Mouse (Mus musculus) CH12.LX (cell line): ENCODE data around the gene Pde8a. TPM values are rescaled to one million over a fixed set of nuclear protein-coding genes. Genes with fewer than 3 reads are reported as not detected.

Experiments
- DNase-seq: peaks from one replicate; pipeline ENCODE4 v3.0.0-alpha.2; 2013; ENCODE audit errors: extremely low read depth
- H3K27ac ChIP-seq: 2 replicates; pipeline ENCODE4 v1.5.1; 2012; ENCODE audit warnings: low read depth, mild to moderate bottlenecking, control low read depth, moderate library complexity; ENCODE audit not compliant: insufficient read depth
- H3K27me3 ChIP-seq: replicated peaks from 2 replicates; pipeline ENCODE3; 2012; ENCODE audit warnings: inconsistent platforms
- H3K36me3 ChIP-seq, 2 experiments: replicated peaks in 1 of 2; 2 replicates each; pipeline versions ENCODE3 to v1.6.1; 2012; ENCODE audit warnings: inconsistent platforms in 1 of 2, low read length in 1 of 2, mild to moderate bottlenecking in 1 of 2, mixed read lengths in 1 of 2, moderate library complexity in 1 of 2; ENCODE audit not compliant: control insufficient read depth in 1 of 2, insufficient read depth in 1 of 2
- H3K4me1 ChIP-seq, 2 experiments: 2 replicates each; pipeline ENCODE4 v1.6.1; 2012; ENCODE audit warnings: inconsistent platforms in 1 of 2, moderate library complexity in 1 of 2; ENCODE audit not compliant: insufficient read depth in 2 of 2, control insufficient read depth in 1 of 2
- H3K4me2 ChIP-seq: 2 replicates; pipeline ENCODE4 v1.6.1; 2012; ENCODE audit warnings: low read depth, mild to moderate bottlenecking, control low read depth; ENCODE audit not compliant: poor library complexity, insufficient read depth, severe bottlenecking
- H3K4me3 ChIP-seq, 3 experiments: fragments of 150-350 bp in 1 of 3; sonication (generic) in 1 of 3; replicated peaks in 1 of 3; 2 replicates each; pipeline versions ENCODE3 to v1.5.1; 2011 to 2012; ENCODE audit warnings: low read depth in 2 of 3, low read length in 2 of 3, mild to moderate bottlenecking in 2 of 3, moderate library complexity in 2 of 3, control low read depth in 1 of 3, improper control_type of control experiment in 1 of 3, inconsistent platforms in 1 of 3, mixed read lengths in 1 of 3; ENCODE audit not compliant: poor library complexity in 1 of 3
- H3K79me2 ChIP-seq: replicated peaks from 2 replicates; pipeline ENCODE4 v1.6.1; 2012; ENCODE audit warnings: mild to moderate bottlenecking, moderate library complexity; ENCODE audit not compliant: control insufficient read depth, poor library complexity, insufficient read depth, severe bottlenecking; ENCODE audit errors: extremely low read depth
- H3K9ac ChIP-seq: 2 replicates; pipeline ENCODE4 v1.6.1; 2012; ENCODE audit warnings: low read depth, mild to moderate bottlenecking, control low read depth, moderate library complexity; ENCODE audit not compliant: insufficient read depth
- H3K9me3 ChIP-seq: replicated peaks from 2 replicates; pipeline ENCODE3; 2012; ENCODE audit warnings: low read length, inconsistent platforms, mixed read lengths
- EP300 ChIP-seq: IDR thresholded peaks from 2 replicates; pipeline ENCODE4 v1.6.1; 2011; ENCODE audit warnings: low read length, improper control_type of control experiment
- ETS1 ChIP-seq: conservative IDR thresholded peaks from 2 replicates; pipeline ENCODE4 v1.6.1; 2012; ENCODE audit warnings: low read depth, mild to moderate bottlenecking, inconsistent platforms, low read length, improper control_type of control experiment, moderate library complexity
- GABPA ChIP-seq: IDR thresholded peaks from 2 replicates; pipeline ENCODE4 v1.6.1; 2012; ENCODE audit warnings: low read depth, low read length, improper control_type of control experiment, inconsistent platforms; ENCODE audit not compliant: insufficient replicate concordance
- JUN ChIP-seq: IDR thresholded peaks from 2 replicates; pipeline ENCODE4 v1.6.1; 2011; ENCODE audit warnings: low read depth, mild to moderate bottlenecking, low read length, improper control_type of control experiment, moderate library complexity; ENCODE audit not compliant: insufficient read depth
- JUND ChIP-seq: conservative IDR thresholded peaks from 2 replicates; pipeline ENCODE4 v1.6.1; 2011; ENCODE audit warnings: low read depth, low read length, improper control_type of control experiment
- KAT2A ChIP-seq: IDR thresholded peaks from 2 replicates; pipeline ENCODE4 v1.6.1; 2012; ENCODE audit warnings: low read length, improper control_type of control experiment, inconsistent platforms; ENCODE audit not compliant: insufficient replicate concordance
- MAFK ChIP-seq: IDR thresholded peaks from 2 replicates; pipeline ENCODE4 v1.6.1; 2011; ENCODE audit warnings: low read length, improper control_type of control experiment; ENCODE audit not compliant: insufficient replicate concordance
- MAX ChIP-seq: IDR thresholded peaks from 2 replicates; pipeline ENCODE4 v1.6.1; 2011; ENCODE audit warnings: low read length, improper control_type of control experiment
- MAZ ChIP-seq: IDR thresholded peaks from 2 replicates; pipeline ENCODE4 v1.6.1; 2012; ENCODE audit warnings: low read depth, mild to moderate bottlenecking, inconsistent platforms, low read length, improper control_type of control experiment, moderate library complexity
- MXI1 ChIP-seq: IDR thresholded peaks from 2 replicates; pipeline ENCODE4 v1.6.1; 2011; ENCODE audit warnings: mild to moderate bottlenecking, low read depth, low read length, improper control_type of control experiment
- NELFE ChIP-seq: IDR thresholded peaks from 2 replicates; pipeline ENCODE4 v1.6.1; 2011; ENCODE audit warnings: low read depth, low read length, improper control_type of control experiment
- NRF1 ChIP-seq: IDR thresholded peaks from 2 replicates; pipeline ENCODE4 v1.6.1; 2014; ENCODE audit warnings: low read depth, mild to moderate bottlenecking, inconsistent platforms, low read length, improper control_type of control experiment, moderate library complexity
- PAX5 ChIP-seq: IDR thresholded peaks from 2 replicates; pipeline ENCODE4 v1.6.1; 2012; ENCODE audit warnings: low read length, inconsistent platforms, mixed read lengths
- POLR2AphosphoS2 ChIP-seq: IDR thresholded peaks from 2 replicates; pipeline ENCODE4 v1.6.1; 2011; ENCODE audit warnings: low read depth, low read length, improper control_type of control experiment
- RCOR1 ChIP-seq: conservative IDR thresholded peaks from 2 replicates; pipeline ENCODE4 v1.6.1; 2012; ENCODE audit warnings: low read depth, mild to moderate bottlenecking, inconsistent platforms, low read length, improper control_type of control experiment
- SMC3 ChIP-seq: IDR thresholded peaks from 2 replicates; pipeline ENCODE4 v1.6.1; 2011; ENCODE audit warnings: low read depth, low read length, improper control_type of control experiment
- TCF12 ChIP-seq: IDR thresholded peaks from 2 replicates; pipeline ENCODE4 v1.6.1; 2014; ENCODE audit warnings: low read depth, mild to moderate bottlenecking, inconsistent platforms, low read length, improper control_type of control experiment
- ZC3H11A ChIP-seq: IDR thresholded peaks from 2 replicates; pipeline ENCODE4 v1.6.1; 2012; ENCODE audit warnings: low read depth, mild to moderate bottlenecking, inconsistent platforms, low read length, improper control_type of control experiment
- ZNF384 ChIP-seq: IDR thresholded peaks from 2 replicates; pipeline ENCODE4 v1.6.1; 2012; ENCODE audit warnings: low read depth, low read length, improper control_type of control experiment, inconsistent platforms
- dilution Hi-C: fragments of 300-500 bp; cut with MboI; formaldehyde crosslinking; loops from 2 replicates; pipeline ENCODE4 v1.14.3; 2020; ENCODE audit warnings: low sequenced_read_pairs; ENCODE audit not compliant: extremely low pct_unique_long_range_greater_than_20kb, extremely low pct_ligation_motif_present
- in situ Hi-C: fragments of 300-500 bp; cut with MboI; formaldehyde crosslinking; loops from 3 replicates; pipeline ENCODE4 v1.14.3; 2019; ENCODE audit warnings: low sequenced_read_pairs, low pct_ligation_motif_present, low pct_unique_long_range_greater_than_20kb, mixed read lengths
- polyA plus RNA-seq: library from polyadenylated mRNA; unstranded; fragments of >175 nt; gene quantifications from 2 replicates; pipeline ENCODE4 v1.2.1, GENCODE M21; 2012; ENCODE audit warnings: low read depth; ENCODE audit not compliant: insufficient read length
- total RNA-seq, 2 experiments: library from RNA; depleted of rRNA; stranded (reverse); fragments of 300-350 nt in 1 of 2; fragments of >200 nt in 1 of 2; gene quantifications; 2 replicates each; pipeline ENCODE4 v1.2.3; 2012 to 2014

Pde8a gene
- total and polyA plus RNA-seq, 3 experiments: 8.3 to 22.7 (median 9.1) TPM

DNA sequence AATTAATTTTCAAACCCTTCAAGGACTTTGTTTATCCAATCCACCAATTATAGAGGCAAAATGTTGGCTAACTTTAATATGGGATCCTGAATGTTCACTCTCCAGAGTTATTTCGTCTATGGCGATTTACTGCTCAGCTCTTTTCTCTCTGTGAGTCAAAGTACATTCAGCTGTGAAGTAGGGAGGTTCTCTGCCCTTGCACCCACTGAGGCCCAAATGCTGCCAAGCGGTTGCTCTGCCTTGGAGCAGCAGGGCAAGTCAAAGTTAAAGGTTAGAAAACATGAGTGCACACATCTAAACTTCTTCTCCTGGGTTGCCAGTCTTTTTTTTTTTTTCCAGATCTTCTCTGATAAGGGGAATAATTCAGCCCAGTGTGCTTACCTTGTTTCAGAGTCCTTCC lies 43.4 kb downstream of the Pde8a start:
- Histone ChIP-seq H3K9me3 (no peaks in the 10 kb centered on the region), H3K4me3 (no peak overlapping the region), H3K9ac (no peak overlapping the region), H3K4me1 (peaks cover 8 to 41% of the 10 kb centered on the region in 2 experiments), H3K27ac (no peak overlapping the region), H3K36me3 (peaks cover 0 to 12% of the 10 kb centered on the region in 2 experiments), H3K27me3 (no peaks in the 10 kb centered on the region), H3K79me2 (0 out of 2 replicates have a peak, but pooled peaks cover 2% of the 10 kb centered on the region), H3K4me2 (no peak overlapping the region)
- no peak for DNase-seq
- no peak for TF ChIP-seq JUND
- no peak for TF ChIP-seq TCF12
- TF ChIP-seq NRF1: no peak
- no peak for TF ChIP-seq MAX
- TF ChIP-seq SMC3: no peak
- TF ChIP-seq MAFK: no peak
- no peak for TF ChIP-seq MAZ
- no peak for TF ChIP-seq ZC3H11A
- no peak for TF ChIP-seq MXI1
- no peak for TF ChIP-seq ETS1
- no peak for TF ChIP-seq KAT2A
- TF ChIP-seq POLR2AphosphoS2: no peak
- TF ChIP-seq GABPA: no peak
- TF ChIP-seq PAX5: no peak
- in situ Hi-C loops: no loop called here
- dilution Hi-C loops: no loop called here

DNA sequence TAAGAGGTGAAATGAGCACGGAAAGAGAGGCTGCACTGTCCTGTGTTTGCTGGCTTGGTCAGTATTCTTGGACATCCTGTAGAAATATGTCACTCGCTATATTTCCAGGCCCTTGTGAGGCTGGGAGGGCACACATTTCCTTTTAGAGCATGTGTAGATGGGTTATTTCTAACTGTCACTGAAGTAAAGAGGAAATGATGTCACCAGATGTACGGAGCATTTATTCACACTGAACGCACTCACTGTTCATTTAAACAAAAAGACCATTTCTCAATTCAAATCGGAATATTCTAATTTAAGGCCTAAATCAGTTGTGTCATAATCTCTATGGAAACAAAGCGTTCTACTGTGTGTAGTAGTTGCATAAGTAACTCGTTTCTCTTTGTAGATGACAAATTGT lies 48.2 kb downstream of the Pde8a start:
- Histone ChIP-seq H3K9ac (no peak overlapping the region), H3K27me3 (no peaks in the 10 kb centered on the region), H3K79me2 (no peaks in the 10 kb centered on the region), H3K4me2 (peak overlapping the region; percentile 50; the same call in 1 of the 2 replicates)
- dilution Hi-C loops (no loop called here), in situ Hi-C loops (no loop called here)
- peak; percentile 29; the same call in 1 of the 2 replicates for TF ChIP-seq JUND
- no peak for TF ChIP-seq POLR2AphosphoS2
- 0 out of 2 replicates have a peak, but pooled peaks have one; percentile 26 for TF ChIP-seq JUN
- TF ChIP-seq EP300: 0 out of 2 replicates have a peak, but pooled peaks have one; percentile 19
- no peak for TF ChIP-seq RCOR1
- no peak for TF ChIP-seq NELFE
- TF ChIP-seq ZNF384: no peak
- TF ChIP-seq GABPA: no peak
- 0 out of 2 replicates have a peak, but pooled peaks have one; percentile 31 for TF ChIP-seq ETS1
- TF ChIP-seq, all 38 proteins: peak for 4
- H3K4me1 ChIP-seq: peaks cover 9 to 51% of the 10 kb centered on the region in 2 experiments
- H3K36me3 ChIP-seq: peaks cover 0 to 4% of the 10 kb centered on the region in 2 experiments
- DNase-seq: no peak
- H3K9me3 ChIP-seq: no peaks in the 10 kb centered on the region
- no peak overlapping the region for H3K4me3 ChIP-seq
- no peak overlapping the region; the same call in 1 of the 2 replicates for H3K27ac ChIP-seq
